Mouse (Mus musculus) thymus, adult 18-20 months (tissue): ENCODE results near the gene Gm28576.
"Not testable (repeated sequence)": the region's sequence is repeated elsewhere in the genome, so short reads cannot be mapped to it uniquely, and the experiment has no call there.

Experiments used
- DNase-seq, 2 experiments: peaks; one replicate each; pipeline ENCODE4 v3.0.0; 2022; ENCODE audit warnings: mixed read lengths in 2 of 2

Gene Gm28576

DNA sequence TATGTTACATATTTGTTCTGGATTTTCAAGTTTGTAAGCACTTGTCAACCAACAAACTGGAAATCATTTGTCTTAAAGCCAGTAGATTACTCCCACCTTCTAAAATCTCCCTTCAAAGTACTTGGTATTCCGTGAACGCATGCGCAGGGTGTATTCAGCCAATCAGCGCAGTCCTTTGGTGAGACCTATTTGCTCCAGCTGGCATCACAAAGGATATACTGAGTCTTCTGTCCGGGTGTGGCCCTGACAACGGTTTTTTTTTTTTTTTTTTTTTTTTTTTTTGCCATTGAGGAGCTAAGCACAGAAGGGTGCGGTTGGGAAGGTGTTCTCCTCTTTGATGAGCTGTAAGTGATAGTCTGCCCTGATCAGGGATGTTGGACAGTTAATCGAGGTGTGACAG is at the start of gene Gm28576:
Gm28576 (plus strand) TSS at position 301 of the 400 bp plus-strand sequence.
- not testable (repeated sequence) for DNase-seq
